Mouse (Mus musculus): ENCODE measurements at regions not wholly inside any gene's neighbourhood (a gene's known extent, or its start where the extent isn't known, plus 50 kb on each side); places are given as distances from the start of the nearest gene placed in this dataset.

GRCm38 (mm10) chr8:91747174-91747859 lies 54.5 kb downstream of the Irx3 start:
- H3K27me3 ChIP-seq, result no peaks in the 10 kb centered on the region
- peak overlapping the region; percentile 25; the same call in 1 of the 2 replicates for H3K4me2 ChIP-seq
- no peaks in the 10 kb centered on the region for H3K36me3 ChIP-seq
- H3K4me3 ChIP-seq, result no peak overlapping the region
- H3K27ac ChIP-seq (replicated peaks), result no peak overlapping the region
- peaks cover 11% of the 10 kb centered on the region; the same call in 1 of the 2 replicates for H3K4me1 ChIP-seq (replicated peaks)
- H3K9me3 ChIP-seq, result no peaks in the 10 kb centered on the region
- H3K9ac ChIP-seq, result no peak overlapping the region
- 47% methylated on average over 24 of the region's 24 CpGs for WGBS
- no peak for ATAC-seq (ENCODE audit: low FRiP score, low read depth)

- Histone ChIP-seq H3K4me3 (no peak overlapping the region), H3K4me2 (no peak overlapping the region), H3K27ac (replicated peaks) (no peak overlapping the region), H3K9ac (no peak overlapping the region), H3K27me3 (no peaks in the 10 kb centered on the region), H3K36me3 (no peaks in the 10 kb centered on the region), H3K4me1 (replicated peaks) (no peaks in the 10 kb centered on the region), H3K9me3 (no peaks in the 10 kb centered on the region)
- 63% methylated on average over 2 of the region's 2 CpGs for WGBS
- no peak for ATAC-seq (ENCODE audit: low FRiP score, low read depth)
Observed at GRCm38 (mm10) chr8:91724646-91725045, 77.2 kb downstream of the Irx3 start.

All from hindbrain, embryonic 15.5 days (tissue).